Mouse (Mus musculus) small intestine, adult 2 months (tissue): Measurements from ENCODE around the gene Bbs9.

ENCODE experiments used
- CTCF ChIP-seq: fragments of 200-500 bp; IDR thresholded peaks from 2 replicates; pipeline ENCODE4 v1.5.1; 2012; ENCODE audit warnings: low read depth, mild to moderate bottlenecking, control low read depth, inconsistent platforms, low read length, moderate library complexity, mixed read lengths; ENCODE audit not compliant: insufficient replicate concordance, insufficient read length; ENCODE audit errors: extremely low read depth
- POLR2A ChIP-seq: fragments of 200-500 bp; IDR thresholded peaks from 2 replicates; pipeline ENCODE4 v1.6.1; 2012; ENCODE audit warnings: low read depth, mild to moderate bottlenecking, control low read depth, inconsistent platforms, low read length, moderate library complexity

DNA sequence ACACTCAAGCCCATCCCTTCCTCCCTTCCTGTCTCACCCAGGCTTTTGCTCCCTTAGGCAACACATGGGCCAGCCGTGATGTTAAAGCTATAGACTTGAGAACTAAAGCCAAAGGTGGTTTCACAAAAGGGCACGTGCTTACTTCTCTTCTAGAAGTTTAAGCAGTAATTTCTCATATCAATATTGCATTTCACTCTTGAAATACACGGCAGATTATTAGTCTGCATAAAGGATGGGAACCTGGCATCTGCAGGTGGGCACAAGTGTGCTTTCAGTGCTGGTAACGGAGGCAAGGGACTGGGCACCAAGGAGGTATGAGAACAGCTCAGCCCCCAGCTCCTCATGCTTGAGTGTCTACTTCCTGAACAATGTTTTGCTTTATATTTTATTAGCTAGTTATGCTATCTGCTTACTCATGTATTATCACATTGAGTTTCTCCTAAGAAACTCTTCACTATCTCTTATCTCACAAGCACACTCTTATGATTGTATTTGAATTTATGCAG lies 334.2 kb downstream of the Bbs9 start:
- no peak for TF ChIP-seq CTCF
- TF ChIP-seq POLR2A: no peak
